Mouse (Mus musculus): ENCODE measurements around the gene Amh.
"Not testable (repeated sequence)": the region's sequence is repeated elsewhere in the genome, so short reads cannot be mapped to it uniquely, and the experiment has no call there.

DNA sequence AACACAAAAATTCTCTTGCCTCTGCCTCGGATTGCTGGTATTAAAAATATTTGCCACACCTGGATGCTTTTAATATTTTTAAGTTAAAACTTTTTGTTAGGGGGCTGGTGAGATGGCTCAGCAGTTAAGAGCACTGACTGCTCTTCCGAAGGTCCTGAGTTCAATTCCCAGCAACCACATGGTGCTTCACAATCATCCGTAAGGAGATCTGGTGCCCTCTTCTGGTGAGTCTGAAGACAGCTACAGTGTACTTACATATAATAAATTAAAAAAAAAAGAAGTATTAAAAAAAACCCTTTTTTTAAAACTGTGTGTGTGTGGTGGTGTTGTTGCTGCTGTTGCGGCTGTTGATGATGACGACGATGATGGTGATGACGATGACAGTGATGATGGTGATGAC, 12.9 kb downstream of the Amh start:
- not testable (repeated sequence) for TF ChIP-seq POLR2A (IDR thresholded peaks at IDR 0.05; ENCODE audit: low read depth, low read length); CTCF (IDR thresholded peaks at IDR 0.05; ENCODE audit: extremely low read depth, insufficient read depth, insufficient read length, insufficient replicate concordance)

Measured in spleen, adult 2 months (tissue).